Mouse (Mus musculus) testis, adult 2 months (tissue): Measurements from ENCODE around the gene Mrs2.

ENCODE experiments used
- CTCF ChIP-seq: fragments of 200-500 bp; IDR thresholded peaks from 2 replicates; pipeline ENCODE4 v1.5.1; 2012; ENCODE audit warnings: low read depth, mild to moderate bottlenecking, inconsistent platforms, low read length, moderate library complexity; ENCODE audit not compliant: control insufficient read depth, insufficient read depth, insufficient replicate concordance
- POLR2A ChIP-seq: fragments of 200-500 bp; IDR thresholded peaks from 2 replicates; pipeline ENCODE4 v1.6.1; 2012; ENCODE audit warnings: low read depth, mild to moderate bottlenecking, inconsistent platforms, low read length, moderate library complexity; ENCODE audit not compliant: control insufficient read depth

DNA sequence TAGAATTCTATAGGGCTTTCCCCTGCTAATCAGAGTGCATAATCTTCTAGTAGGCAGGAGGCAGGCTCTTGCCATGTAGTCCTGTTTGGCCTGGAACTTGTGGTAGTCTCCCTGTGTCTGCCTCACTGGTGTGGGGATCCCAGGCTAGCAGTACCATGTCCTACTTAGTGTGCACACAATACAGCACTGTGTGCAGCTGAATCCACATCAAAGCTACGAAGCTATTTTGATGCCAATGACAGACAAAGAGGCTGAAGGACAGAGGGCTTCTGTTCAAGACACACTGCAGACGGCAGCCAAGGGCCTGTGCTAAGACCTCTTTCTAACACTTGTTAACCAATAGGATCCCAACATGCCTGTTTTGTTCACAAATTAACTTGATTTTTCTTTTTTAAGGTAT is 34.7 kb downstream of the Mrs2 start:
- TF ChIP-seq POLR2A (no peak), CTCF (no peak)
